Mouse (Mus musculus) CH12.LX (cell line): ENCODE results near the gene Slc7a14. TPM values are rescaled to one million over a fixed set of nuclear protein-coding genes. Genes with fewer than 3 reads are reported as not detected.

ENCODE experiments used
- DNase-seq: peaks from one replicate; pipeline ENCODE4 v3.0.0-alpha.2; 2013; ENCODE audit errors: extremely low read depth
- H3K27ac ChIP-seq: 2 replicates; pipeline ENCODE4 v1.5.1; 2012; ENCODE audit warnings: low read depth, mild to moderate bottlenecking, control low read depth, moderate library complexity; ENCODE audit not compliant: insufficient read depth
- H3K27me3 ChIP-seq: replicated peaks from 2 replicates; pipeline ENCODE3; 2012; ENCODE audit warnings: inconsistent platforms
- H3K36me3 ChIP-seq, 2 experiments: replicated peaks in 1 of 2; 2 replicates each; pipeline versions ENCODE3 to v1.6.1; 2012; ENCODE audit warnings: inconsistent platforms in 1 of 2, low read length in 1 of 2, mild to moderate bottlenecking in 1 of 2, mixed read lengths in 1 of 2, moderate library complexity in 1 of 2; ENCODE audit not compliant: control insufficient read depth in 1 of 2, insufficient read depth in 1 of 2
- H3K4me1 ChIP-seq, 2 experiments: 2 replicates each; pipeline ENCODE4 v1.6.1; 2012; ENCODE audit warnings: inconsistent platforms in 1 of 2, moderate library complexity in 1 of 2; ENCODE audit not compliant: insufficient read depth in 2 of 2, control insufficient read depth in 1 of 2
- H3K4me2 ChIP-seq: 2 replicates; pipeline ENCODE4 v1.6.1; 2012; ENCODE audit warnings: low read depth, mild to moderate bottlenecking, control low read depth; ENCODE audit not compliant: poor library complexity, insufficient read depth, severe bottlenecking
- H3K4me3 ChIP-seq, 3 experiments: fragments of 150-350 bp in 1 of 3; sonication (generic) in 1 of 3; replicated peaks in 1 of 3; 2 replicates each; pipeline versions ENCODE3 to v1.5.1; 2011 to 2012; ENCODE audit warnings: low read depth in 2 of 3, low read length in 2 of 3, mild to moderate bottlenecking in 2 of 3, moderate library complexity in 2 of 3, control low read depth in 1 of 3, improper control_type of control experiment in 1 of 3, inconsistent platforms in 1 of 3, mixed read lengths in 1 of 3; ENCODE audit not compliant: poor library complexity in 1 of 3
- H3K79me2 ChIP-seq: replicated peaks from 2 replicates; pipeline ENCODE4 v1.6.1; 2012; ENCODE audit warnings: mild to moderate bottlenecking, moderate library complexity; ENCODE audit not compliant: control insufficient read depth, poor library complexity, insufficient read depth, severe bottlenecking; ENCODE audit errors: extremely low read depth
- H3K9ac ChIP-seq: 2 replicates; pipeline ENCODE4 v1.6.1; 2012; ENCODE audit warnings: low read depth, mild to moderate bottlenecking, control low read depth, moderate library complexity; ENCODE audit not compliant: insufficient read depth
- H3K9me3 ChIP-seq: replicated peaks from 2 replicates; pipeline ENCODE3; 2012; ENCODE audit warnings: low read length, inconsistent platforms, mixed read lengths
- BHLHE40 ChIP-seq: IDR thresholded peaks from 2 replicates; pipeline ENCODE4 v1.6.1; 2011; ENCODE audit warnings: mild to moderate bottlenecking, low read depth, low read length, improper control_type of control experiment
- CHD1 ChIP-seq: IDR thresholded peaks from 2 replicates; pipeline ENCODE4 v1.6.1; 2012; ENCODE audit warnings: low read depth, low read length, improper control_type of control experiment, inconsistent platforms
- CTCF ChIP-seq, 2 experiments: IDR thresholded peaks in 1 of 2; conservative IDR thresholded peaks in 1 of 2; 2 replicates each; pipeline ENCODE4 v1.5.1; 2011 to 2012; ENCODE audit warnings: low read depth in 2 of 2, low read length in 2 of 2, improper control_type of control experiment in 1 of 2, inconsistent platforms in 1 of 2, mild to moderate bottlenecking in 1 of 2, moderate library complexity in 1 of 2
- E2F4 ChIP-seq: IDR thresholded peaks from 2 replicates; pipeline ENCODE4 v1.6.1; 2011; ENCODE audit warnings: low read depth, low read length, improper control_type of control experiment; ENCODE audit not compliant: insufficient replicate concordance
- EP300 ChIP-seq: IDR thresholded peaks from 2 replicates; pipeline ENCODE4 v1.6.1; 2011; ENCODE audit warnings: low read length, improper control_type of control experiment
- ETS1 ChIP-seq: conservative IDR thresholded peaks from 2 replicates; pipeline ENCODE4 v1.6.1; 2012; ENCODE audit warnings: low read depth, mild to moderate bottlenecking, inconsistent platforms, low read length, improper control_type of control experiment, moderate library complexity
- GABPA ChIP-seq: IDR thresholded peaks from 2 replicates; pipeline ENCODE4 v1.6.1; 2012; ENCODE audit warnings: low read depth, low read length, improper control_type of control experiment, inconsistent platforms; ENCODE audit not compliant: insufficient replicate concordance
- HCFC1 ChIP-seq: IDR thresholded peaks from 2 replicates; pipeline ENCODE4 v1.6.1; 2012; ENCODE audit warnings: low read depth, mild to moderate bottlenecking, inconsistent platforms, low read length, improper control_type of control experiment
- IRF4 ChIP-seq: IDR thresholded peaks from 2 replicates; pipeline ENCODE4 v1.6.1; 2014; ENCODE audit warnings: low read depth, mild to moderate bottlenecking, inconsistent platforms, low read length, improper control_type of control experiment
- JUN ChIP-seq: IDR thresholded peaks from 2 replicates; pipeline ENCODE4 v1.6.1; 2011; ENCODE audit warnings: low read depth, mild to moderate bottlenecking, low read length, improper control_type of control experiment, moderate library complexity; ENCODE audit not compliant: insufficient read depth
- JUND ChIP-seq: conservative IDR thresholded peaks from 2 replicates; pipeline ENCODE4 v1.6.1; 2011; ENCODE audit warnings: low read depth, low read length, improper control_type of control experiment
- KAT2A ChIP-seq: IDR thresholded peaks from 2 replicates; pipeline ENCODE4 v1.6.1; 2012; ENCODE audit warnings: low read length, improper control_type of control experiment, inconsistent platforms; ENCODE audit not compliant: insufficient replicate concordance
- MAX ChIP-seq: IDR thresholded peaks from 2 replicates; pipeline ENCODE4 v1.6.1; 2011; ENCODE audit warnings: low read length, improper control_type of control experiment
- MYC ChIP-seq: IDR thresholded peaks from 2 replicates; pipeline ENCODE4 v1.6.1; 2011; ENCODE audit warnings: low read depth, mild to moderate bottlenecking, improper control_type of control experiment, low read length
- NELFE ChIP-seq: IDR thresholded peaks from 2 replicates; pipeline ENCODE4 v1.6.1; 2011; ENCODE audit warnings: low read depth, low read length, improper control_type of control experiment
- NRF1 ChIP-seq: IDR thresholded peaks from 2 replicates; pipeline ENCODE4 v1.6.1; 2014; ENCODE audit warnings: low read depth, mild to moderate bottlenecking, inconsistent platforms, low read length, improper control_type of control experiment, moderate library complexity
- PAX5 ChIP-seq: IDR thresholded peaks from 2 replicates; pipeline ENCODE4 v1.6.1; 2012; ENCODE audit warnings: low read length, inconsistent platforms, mixed read lengths
- POLR2A ChIP-seq: IDR thresholded peaks from 2 replicates; pipeline ENCODE4 v1.6.1; 2011; ENCODE audit warnings: low read depth, mild to moderate bottlenecking, improper control_type of control experiment, low read length
- POLR2AphosphoS2 ChIP-seq: IDR thresholded peaks from 2 replicates; pipeline ENCODE4 v1.6.1; 2011; ENCODE audit warnings: low read depth, low read length, improper control_type of control experiment
- RAD21 ChIP-seq: IDR thresholded peaks from 2 replicates; pipeline ENCODE4 v1.6.1; 2011; ENCODE audit warnings: low read depth, mild to moderate bottlenecking, low read length, improper control_type of control experiment, moderate library complexity
- RCOR1 ChIP-seq: conservative IDR thresholded peaks from 2 replicates; pipeline ENCODE4 v1.6.1; 2012; ENCODE audit warnings: low read depth, mild to moderate bottlenecking, inconsistent platforms, low read length, improper control_type of control experiment
- SMC3 ChIP-seq: IDR thresholded peaks from 2 replicates; pipeline ENCODE4 v1.6.1; 2011; ENCODE audit warnings: low read depth, low read length, improper control_type of control experiment
- TCF12 ChIP-seq: IDR thresholded peaks from 2 replicates; pipeline ENCODE4 v1.6.1; 2014; ENCODE audit warnings: low read depth, mild to moderate bottlenecking, inconsistent platforms, low read length, improper control_type of control experiment
- UBTF ChIP-seq: IDR thresholded peaks from 2 replicates; pipeline ENCODE4 v1.6.1; 2012; ENCODE audit warnings: low read depth, mild to moderate bottlenecking, inconsistent platforms, low read length, improper control_type of control experiment, moderate library complexity
- USF1 ChIP-seq: IDR thresholded peaks from 2 replicates; pipeline ENCODE4 v1.6.1; 2014; ENCODE audit warnings: low read depth, mild to moderate bottlenecking, inconsistent platforms, low read length, improper control_type of control experiment
- USF2 ChIP-seq: conservative IDR thresholded peaks from 2 replicates; pipeline ENCODE4 v1.6.1; 2011; ENCODE audit warnings: low read depth, low read length, improper control_type of control experiment
- ZC3H11A ChIP-seq: IDR thresholded peaks from 2 replicates; pipeline ENCODE4 v1.6.1; 2012; ENCODE audit warnings: low read depth, mild to moderate bottlenecking, inconsistent platforms, low read length, improper control_type of control experiment
- ZMIZ1 ChIP-seq: IDR thresholded peaks from 2 replicates; pipeline ENCODE4 v1.6.1; 2012; ENCODE audit warnings: low read depth, mild to moderate bottlenecking, inconsistent platforms, low read length, improper control_type of control experiment
- ZNF384 ChIP-seq: IDR thresholded peaks from 2 replicates; pipeline ENCODE4 v1.6.1; 2012; ENCODE audit warnings: low read depth, low read length, improper control_type of control experiment, inconsistent platforms
- dilution Hi-C: fragments of 300-500 bp; cut with MboI; formaldehyde crosslinking; loops from 2 replicates; pipeline ENCODE4 v1.14.3; 2020; ENCODE audit warnings: low sequenced_read_pairs; ENCODE audit not compliant: extremely low pct_unique_long_range_greater_than_20kb, extremely low pct_ligation_motif_present
- in situ Hi-C: fragments of 300-500 bp; cut with MboI; formaldehyde crosslinking; loops from 3 replicates; pipeline ENCODE4 v1.14.3; 2019; ENCODE audit warnings: low sequenced_read_pairs, low pct_ligation_motif_present, low pct_unique_long_range_greater_than_20kb, mixed read lengths
- polyA plus RNA-seq: library from polyadenylated mRNA; unstranded; fragments of >175 nt; gene quantifications from 2 replicates; pipeline ENCODE4 v1.2.1, GENCODE M21; 2012; ENCODE audit warnings: low read depth; ENCODE audit not compliant: insufficient read length
- total RNA-seq, 2 experiments: library from RNA; depleted of rRNA; stranded (reverse); fragments of 300-350 nt in 1 of 2; fragments of >200 nt in 1 of 2; gene quantifications; 2 replicates each; pipeline ENCODE4 v1.2.3; 2012 to 2014

The Slc7a14 gene
- total RNA-seq (2012; rRNA removed), result not detected in 2 replicates
- total RNA-seq (2014; rRNA removed), result not detected in 2 replicates
- polyA plus RNA-seq, result not detected in 2 replicates

GRCm38 (mm10) chr3:31309934-31310787, at the start of gene Slc7a14:
Gene Slc7a14, minus strand, starts transcription at chr3:31310378.
- Histone ChIP-seq H3K79me2 (no peaks in the 10 kb centered on the region), H3K4me2 (no peak within 1 kb of the TSS), H3K27me3 (no peaks in the 10 kb centered on the region), H3K9ac (no peak within 1 kb of the TSS), H3K4me1 (no peaks in the 10 kb centered on the region)
- no peak for DNase-seq
- TF ChIP-seq E2F4, result no peak
- TF ChIP-seq BHLHE40, result no peak
- no peak for TF ChIP-seq JUN
- no peak for TF ChIP-seq ZC3H11A
- TF ChIP-seq UBTF, result no peak
- no peak for TF ChIP-seq PAX5
- TF ChIP-seq RCOR1, result no peak
- no peak for TF ChIP-seq HCFC1
- TF ChIP-seq KAT2A, result no peak
- TF ChIP-seq GABPA, result no peak
- no peak for TF ChIP-seq MYC
- TF ChIP-seq ZMIZ1, result no peak
- TF ChIP-seq ZNF384, result no peak
- no peak for TF ChIP-seq CTCF (conservative IDR thresholded peaks at IDR 0.05 in 1 of 2, IDR thresholded peaks at IDR 0.05 in 1 of 2; ENCODE audit: low read depth in 2 of 2, low read length in 2 of 2)
- no peak for TF ChIP-seq MAX
- no peak for TF ChIP-seq POLR2AphosphoS2
- no peak for TF ChIP-seq EP300
- TF ChIP-seq USF1, result no peak
- TF ChIP-seq RAD21, result no peak
- TF ChIP-seq JUND, result no peak
- TF ChIP-seq, all 38 proteins: peak for 0
- Histone ChIP-seq H3K36me3 (no peaks in the 10 kb centered on the region), H3K27ac (no peak within 1 kb of the TSS), H3K4me3 (no peak within 1 kb of the TSS), H3K9me3 (no peaks in the 10 kb centered on the region)
- in situ Hi-C loops, result no loop called here
- dilution Hi-C loops, result no loop called here

- H3K36me3 ChIP-seq, result no peaks in the 10 kb centered on the region
- in situ Hi-C loops, result no loop called here
- dilution Hi-C loops, result no loop called here
- H3K9me3 ChIP-seq, result no peaks in the 10 kb centered on the region
- no peak for DNase-seq
- H3K4me2 ChIP-seq, result no peak overlapping the region
- no peaks in the 10 kb centered on the region for H3K79me2 ChIP-seq
- TF ChIP-seq TCF12 (no peak), SMC3 (no peak), CHD1 (no peak), E2F4 (no peak), NELFE (no peak), UBTF (no peak), NRF1 (no peak), ETS1 (no peak), IRF4 (no peak), POLR2A (no peak), USF2 (no peak)
- H3K9ac ChIP-seq, result no peak overlapping the region
- H3K27ac ChIP-seq, result no peak overlapping the region
- no peaks in the 10 kb centered on the region for H3K27me3 ChIP-seq
- no peaks in the 10 kb centered on the region for H3K4me1 ChIP-seq
- no peak overlapping the region for H3K4me3 ChIP-seq
Observed at GRCm38 (mm10) chr3:31346540-31346939, 36.4 kb upstream of the Slc7a14 start.
